Comparison of ENCODE assay signal across 10 mouse cellular contexts in the genomic region with DNA sequence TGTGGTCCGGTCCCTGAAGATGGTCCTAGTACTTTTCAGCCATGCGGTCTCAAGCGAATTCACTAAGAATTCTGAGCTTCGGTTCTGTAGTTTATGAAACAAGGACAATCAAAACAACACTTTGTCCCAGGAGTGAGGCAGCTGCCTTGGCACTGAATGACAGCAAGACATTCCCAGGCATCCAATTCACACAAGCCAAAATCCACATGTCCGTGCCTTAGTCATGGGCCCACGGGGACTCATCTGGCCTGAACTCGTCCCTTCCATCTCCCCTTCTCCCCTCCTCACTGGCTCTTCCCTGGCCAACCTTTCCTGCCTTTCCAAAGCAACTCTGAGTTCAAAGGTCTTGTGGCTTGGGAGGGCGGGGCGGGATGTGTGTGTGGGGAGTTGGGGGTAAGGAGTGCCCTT. TPM values are rescaled to one million over a fixed set of nuclear protein-coding genes. Genes with fewer than 3 reads are reported as not detected.
A peak's percentile ranks its signal among the peaks of the same experiment; 100 is the strongest.
DNase-seq lines count a peak whose midpoint lies in the region; ATAC-seq and TF ChIP-seq lines count a peak whose summit lies in the region.
"Had no signal": no experiment of that assay in that cellular context is flagged by ENCODE, and none has a peak within 500 bp of the region (broad histone marks: within the 10 kb centered on the region; RNA-seq: fewer than 3 reads in every experiment).

No protein-coding gene starts in this region.

- no peaks in the 10 kb centered on the region for H3K9me3 ChIP-seq in lung, embryonic 14.5 days (ENCODE audit: low read depth, low read length)
- H3K9me3 ChIP-seq in hindbrain, embryonic 15.5 days, result no peaks in the 10 kb centered on the region
- H3K9me3 ChIP-seq in stomach, embryonic 14.5 days (ENCODE audit: control insufficient read depth, low read depth, low read length), result no peaks in the 10 kb centered on the region

- 62% methylated on average over 9 of the region's 9 CpGs for WGBS in lung, embryonic 14.5 days
- WGBS in hindbrain, embryonic 15.5 days, result 68% methylated on average over 9 of the region's 9 CpGs
- 76% methylated on average over 9 of the region's 9 CpGs for WGBS in stomach, embryonic 14.5 days

- no peak for ATAC-seq in lung, embryonic 14.5 days (ENCODE audit: insufficient read depth)
- no peak for ATAC-seq in hindbrain, embryonic 15.5 days (ENCODE audit: low FRiP score, low read depth)
- ATAC-seq in stomach, embryonic 14.5 days (ENCODE audit: insufficient number of reproducible peaks, insufficient read depth, low FRiP score, low read depth), result no peak

- no peak overlapping the region for H3K9ac ChIP-seq in lung, embryonic 14.5 days
- no peak overlapping the region for H3K9ac ChIP-seq in hindbrain, embryonic 15.5 days
- H3K9ac ChIP-seq in stomach, embryonic 14.5 days (replicated peaks; ENCODE audit: low read depth, low read length), result no peak overlapping the region

- no peak overlapping the region for H3K4me2 ChIP-seq in lung, embryonic 14.5 days
- H3K4me2 ChIP-seq in hindbrain, embryonic 15.5 days, result no peak overlapping the region
- no peak overlapping the region for H3K4me2 ChIP-seq in stomach, embryonic 14.5 days (replicated peaks; ENCODE audit: low read depth, low read length)

- no peak overlapping the region for H3K4me3 ChIP-seq in lung, embryonic 14.5 days (ENCODE audit: low read depth, low read length)
- H3K4me3 ChIP-seq in hindbrain, embryonic 15.5 days, result no peak overlapping the region
- H3K4me3 ChIP-seq in stomach, embryonic 14.5 days (ENCODE audit: low read depth, low read length), result no peak overlapping the region

- H3K4me1 ChIP-seq in lung, embryonic 14.5 days (ENCODE audit: insufficient read depth), result peaks cover 8% of the 10 kb centered on the region; the same call in 1 of the 2 replicates
- 0 out of 2 replicates have a peak, but pooled peaks cover 12% of the 10 kb centered on the region for H3K4me1 ChIP-seq in hindbrain, embryonic 15.5 days (replicated peaks)
- peaks cover 19% of the 10 kb centered on the region; the same call in 1 of the 2 replicates for H3K4me1 ChIP-seq in stomach, embryonic 14.5 days (ENCODE audit: control insufficient read depth, insufficient read depth, low read length)

- DNase-seq in lung, embryonic 14.5 days, result no peak
- DNase-seq in lung, postnatal 14 days, result no peak
- peak; percentile 51 to 68 for DNase-seq in gastrocnemius, adult 8-10 months (ENCODE audit: low spot score in 2 of 2)
- no peak for DNase-seq in ovary, postnatal 10 days (ENCODE audit: low spot score)
- no peak for DNase-seq in adrenal gland, adult (ENCODE audit: inconsistent age in 2 of 2, low spot score in 1 of 2)
- DNase-seq in layer of hippocampus, postnatal 36 days, result no peak
- DNase-seq: cerebellum, adult 2 months had no signal

- H3K36me3 ChIP-seq in lung, embryonic 14.5 days (ENCODE audit: insufficient read depth), result 0 out of 2 replicates have a peak, but pooled peaks cover 6% of the 10 kb centered on the region
- H3K36me3 ChIP-seq in hindbrain, embryonic 15.5 days, result no peaks in the 10 kb centered on the region
- H3K36me3 ChIP-seq in stomach, embryonic 14.5 days (ENCODE audit: control insufficient read depth, insufficient read depth, low read length), result no peaks in the 10 kb centered on the region

- TF ChIP-seq CTCF in lung, embryonic 14.5 days (IDR thresholded peaks at IDR 0.05; ENCODE audit: low read depth), result no peak

- peak overlapping the region; percentile 69 for H3K27ac ChIP-seq in lung, embryonic 14.5 days (ENCODE audit: low read depth)
- H3K27ac ChIP-seq in hindbrain, embryonic 15.5 days (replicated peaks), result peak overlapping the region; percentile 22; the same call in 1 of the 2 replicates
- H3K27ac ChIP-seq in stomach, embryonic 14.5 days (ENCODE audit: low read length), result peak overlapping the region; percentile 44; the same call in 1 of the 2 replicates
- H3K27ac ChIP-seq: macrophage had no signal

- H3K27me3 ChIP-seq in lung, embryonic 14.5 days (ENCODE audit: insufficient read depth, low read length), result no peaks in the 10 kb centered on the region
- H3K27me3 ChIP-seq in hindbrain, embryonic 15.5 days, result no peaks in the 10 kb centered on the region
- H3K27me3 ChIP-seq in stomach, embryonic 14.5 days (ENCODE audit: control insufficient read depth, insufficient read depth, low read length), result no peaks in the 10 kb centered on the region

RNA-seq across cellular contexts. Expression of a gene that starts 13.1 kb away (rescaled TPM):
- 28.7 and 34.3 TPM in 2 replicates for polyA plus RNA-seq in lung, embryonic 14.5 days (2014; fragmentation: Nextera tagmentation; extraction: Ambion mirVana)
- total RNA-seq in gastrocnemius, adult 8-10 months (2022), result 1 to 10 TPM; 2.3 to 3.6 (median 2.7) TPM
- 21.5 and 42.1 TPM in 2 replicates for polyA plus RNA-seq in hindbrain, embryonic 15.5 days (2015; fragmentation: Nextera tagmentation; extraction: Ambion mirVana)
- 15.7 and 16.9 TPM in 2 replicates for polyA plus RNA-seq in stomach, embryonic 14.5 days (2014; fragmentation: Nextera tagmentation; extraction: Ambion mirVana)
- 1 to 10 TPM; 5.4 to 6.2 TPM for total RNA-seq in layer of hippocampus, postnatal 36 days (2021)

RNA-seq across cellular contexts. Expression of a gene that starts 16.4 kb away (rescaled TPM):
- polyA plus RNA-seq in lung, embryonic 14.5 days (2014; fragmentation: Nextera tagmentation; extraction: Ambion mirVana), result 7.8 and 8.5 TPM in 2 replicates
- 1 to 10 TPM; 3.4 to 6.0 (median 4.4) TPM for total RNA-seq in gastrocnemius, adult 8-10 months (2022)
- polyA plus RNA-seq in hindbrain, embryonic 15.5 days (2015; fragmentation: Nextera tagmentation; extraction: Ambion mirVana), result 2.4 and 2.6 TPM in 2 replicates
- 6.5 and 7.6 TPM in 2 replicates for polyA plus RNA-seq in stomach, embryonic 14.5 days (2014; fragmentation: Nextera tagmentation; extraction: Ambion mirVana)
- 1 to 10 TPM; 5.1 to 5.8 TPM for total RNA-seq in layer of hippocampus, postnatal 36 days (2021)
- polyA plus RNA-seq: macrophage had no signal

RNA-seq across cellular contexts. Expression of a gene that starts 56.0 kb away (rescaled TPM):
- polyA plus RNA-seq in lung, embryonic 14.5 days (2014; fragmentation: Nextera tagmentation; extraction: Ambion mirVana), result 93.2 and 101 TPM in 2 replicates
- total RNA-seq in gastrocnemius, adult 8-10 months (2022), result 1 to 10 TPM; 4.1 to 7.3 (median 6.2) TPM
- polyA plus RNA-seq in hindbrain, embryonic 15.5 days (2015; fragmentation: Nextera tagmentation; extraction: Ambion mirVana), result 14.7 and 15.5 TPM in 2 replicates
- polyA plus RNA-seq in stomach, embryonic 14.5 days (2014; fragmentation: Nextera tagmentation; extraction: Ambion mirVana), result 40.7 and 41.7 TPM in 2 replicates
- 10 to 100 TPM; 12.4 to 13.2 TPM for total RNA-seq in layer of hippocampus, postnatal 36 days (2021)
- polyA plus RNA-seq: macrophage had no signal

Comparison
In these comparisons a context has a peak if more than half of its experiments do, and no peak if none do; other contexts are left out.
1. DNase-seq: peak in gastrocnemius, adult 8-10 months (2 of 2); none in lung, embryonic 14.5 days (single experiment), lung, postnatal 14 days (single experiment), ovary, postnatal 10 days (single experiment), adrenal gland, adult (0 of 2) and layer of hippocampus, postnatal 36 days (0 of 2).
2. Peak in every context shown above with its lines, with median percentiles within 50 percentile points of each other: H3K27ac ChIP-seq.